Mouse (Mus musculus) CD4-positive, CD25-positive, alpha-beta regulatory T cell, adult 2 months (primary cell): ENCODE results near the gene Tbc1d1.

Experiments
- DNase-seq: peaks from one replicate; pipeline ENCODE4 v3.0.0-alpha.2; 2012; ENCODE audit warnings: low read depth, low spot score

Tbc1d1 gene

GRCm38 (mm10) chr5:64380698-64381375 lies 224.7 kb downstream of the Tbc1d1 start:
- DNase-seq = peak; percentile 62

GRCm38 (mm10) chr5:64381538-64381937 lies 225.4 kb downstream of the Tbc1d1 start:
- no peak for DNase-seq

- DNase-seq = peak; percentile 85
Measured at GRCm38 (mm10) chr5:64382451-64383057, 226.4 kb downstream of the Tbc1d1 start.

GRCm38 (mm10) chr5:64383215-64383614 lies 227.1 kb downstream of the Tbc1d1 start:
- DNase-seq = no peak

GRCm38 (mm10) chr5:64384546-64384945 lies 228.4 kb downstream of the Tbc1d1 start:
- no peak for DNase-seq

GRCm38 (mm10) chr5:64386996-64387395 lies 230.9 kb downstream of the Tbc1d1 start:
- no peak for DNase-seq

GRCm38 (mm10) chr5:64389202-64389929 lies 233.3 kb downstream of the Tbc1d1 start:
- DNase-seq = no peak

GRCm38 (mm10) chr5:64391346-64391745 lies 235.2 kb downstream of the Tbc1d1 start:
- peak; percentile 64 for DNase-seq

GRCm38 (mm10) chr5:64392426-64393020 lies 236.4 kb downstream of the Tbc1d1 start:
- DNase-seq = no peak

GRCm38 (mm10) chr5:64393530-64393929 lies 237.4 kb downstream of the Tbc1d1 start:
- no peak for DNase-seq

- DNase-seq = no peak
Measured at GRCm38 (mm10) chr5:64398155-64398554, 242.1 kb downstream of the Tbc1d1 start.

GRCm38 (mm10) chr5:64400742-64401141 lies 244.6 kb downstream of the Tbc1d1 start:
- DNase-seq = no peak
